Mouse (Mus musculus): Measurements from ENCODE around the gene Cdc42ep5. TPM values are rescaled to one million over a fixed set of nuclear protein-coding genes. Genes with fewer than 3 reads are reported as not detected.

Gene Cdc42ep5
- total RNA-seq (2023): not detected

DNA sequence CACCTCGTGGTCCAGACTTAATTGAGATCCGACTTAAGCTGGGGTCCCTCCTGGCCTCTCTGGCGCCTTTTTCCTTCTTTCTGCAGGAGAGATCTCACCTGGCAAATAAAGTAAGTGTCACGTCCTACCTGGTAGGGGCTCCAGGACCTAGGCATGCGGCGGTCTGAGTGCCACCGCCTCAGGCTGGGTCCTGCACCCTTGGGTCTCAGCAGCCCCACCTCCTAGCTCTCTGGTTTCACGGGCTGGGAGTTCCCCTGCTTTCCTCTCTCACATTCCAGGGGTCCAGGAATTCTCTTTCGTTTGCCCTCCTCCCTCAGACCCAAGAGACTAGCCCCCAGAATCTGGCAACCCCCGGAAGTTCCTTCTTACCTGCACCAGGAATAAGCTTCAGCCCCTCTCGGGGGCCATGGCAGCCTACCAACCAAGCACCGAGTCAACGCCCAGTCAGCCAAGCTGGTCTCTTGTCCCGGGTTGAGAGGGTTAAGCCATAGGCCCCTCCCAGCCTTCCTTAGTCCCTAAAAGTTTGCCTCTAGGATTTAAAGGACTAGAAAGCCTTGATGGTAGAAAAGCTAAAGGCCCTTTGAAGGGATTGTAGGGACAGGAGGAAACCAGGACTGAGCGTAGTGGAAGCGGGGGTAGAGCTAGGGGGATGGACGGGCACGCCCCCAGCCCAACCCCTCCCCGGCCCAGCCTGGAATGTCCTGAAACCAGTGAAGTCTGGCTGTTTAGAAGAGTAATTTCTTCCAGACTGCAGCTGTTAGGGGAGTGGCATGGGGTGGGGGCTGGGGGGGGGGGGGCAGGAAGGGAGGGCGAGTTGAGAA, at the start of gene Cdc42ep5:
Cdc42ep5 (minus strand) TSS at position 771 of the 821 bp plus-strand sequence.

DNA sequence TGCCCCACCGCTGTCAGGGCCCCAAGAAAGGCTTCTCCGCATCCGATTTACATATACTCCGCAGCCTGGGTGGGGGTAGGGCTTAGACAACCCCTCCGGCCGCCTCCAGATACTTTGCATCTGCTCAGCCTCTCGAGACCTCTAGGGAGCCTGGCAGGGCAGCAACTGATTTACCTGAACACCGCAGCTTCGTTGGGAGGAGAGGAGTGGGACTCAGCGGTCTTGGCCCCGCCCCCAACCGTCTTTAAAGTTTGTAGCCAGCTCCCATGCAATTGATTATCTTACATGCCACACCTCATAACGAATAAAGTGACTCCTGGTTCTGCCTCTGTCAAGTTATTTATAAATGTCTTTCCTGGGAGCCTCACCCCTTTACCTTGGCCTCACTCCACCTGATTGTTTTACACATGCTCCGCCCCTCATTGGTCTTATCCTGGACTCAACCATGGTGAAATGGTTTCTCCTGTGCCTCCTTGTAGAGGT, 14.6 kb downstream of the Cdc42ep5 start, which contains the start of gene Leng9:
Leng9 (minus strand) TSS at position 316 of the 483 bp plus-strand sequence.

DNA sequence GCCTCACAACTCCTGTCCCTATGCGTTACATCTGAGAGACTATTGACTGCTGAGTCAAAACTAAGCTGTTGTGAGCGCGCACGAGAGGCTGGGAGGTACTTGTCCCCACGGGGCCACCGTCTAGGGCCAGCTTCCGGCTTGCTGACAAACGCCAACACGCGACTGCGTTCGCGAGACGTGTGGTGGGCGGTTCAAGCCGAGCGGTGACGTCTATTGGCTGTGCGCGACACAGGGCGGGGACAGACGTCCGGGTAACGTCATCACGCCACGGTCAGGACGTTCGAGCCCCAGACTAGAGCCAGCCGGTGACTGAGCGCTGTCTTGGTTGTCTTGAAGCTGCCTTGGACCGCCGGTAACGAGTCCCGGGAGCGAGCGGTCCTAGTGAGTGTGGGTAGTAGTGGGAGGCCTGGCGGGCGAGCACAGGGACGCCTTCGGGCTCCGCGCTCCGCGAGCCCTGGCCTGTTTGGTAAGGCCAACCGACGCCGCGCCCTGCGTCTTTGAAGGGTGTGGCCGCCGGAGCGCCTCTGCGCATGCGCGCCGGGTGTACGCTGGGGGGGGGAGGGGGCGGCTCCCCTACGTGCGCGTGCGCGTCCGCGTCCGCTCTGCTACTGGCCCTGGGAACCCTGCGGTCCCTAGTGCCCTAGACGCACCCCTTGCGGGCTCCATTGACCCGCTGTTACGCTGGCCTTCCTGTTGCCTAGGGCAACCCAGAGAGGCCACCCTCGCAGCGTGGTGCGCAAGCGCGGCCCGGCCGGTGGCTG, 27.7 kb downstream of the Cdc42ep5 start, which contains the start of gene Leng8:
Leng8 (plus strand) TSS at position 269 of the 761 bp plus-strand sequence.

DNA sequence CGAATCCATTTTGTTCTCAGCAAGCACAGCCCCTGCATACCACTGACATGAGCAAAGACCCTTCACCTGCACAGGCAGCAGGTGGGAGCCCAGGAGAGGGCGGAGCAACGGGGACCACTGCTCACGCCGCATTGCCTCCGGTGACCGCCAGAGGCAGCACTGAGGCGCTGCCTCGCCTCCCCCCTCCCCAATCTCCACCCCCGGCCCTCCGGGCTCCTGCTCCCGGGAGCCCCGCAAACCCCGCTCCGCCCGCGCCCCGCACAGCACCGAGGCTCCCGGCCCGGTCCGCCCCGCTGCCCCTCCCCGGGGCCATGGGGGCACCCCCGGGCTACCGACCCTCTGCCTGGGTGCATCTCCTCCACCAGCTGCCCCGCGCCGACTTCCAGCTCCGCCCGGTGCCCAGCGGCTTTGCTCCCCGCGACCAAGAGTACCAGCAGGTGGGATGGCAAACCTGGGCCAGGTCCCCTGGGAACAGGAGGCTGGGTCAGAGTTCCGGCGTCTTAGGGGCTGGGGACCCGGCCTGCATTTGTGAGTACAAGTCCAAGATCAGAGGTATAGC, 45.2 kb downstream of the Cdc42ep5 start, which contains the start of gene Ttyh1:
Ttyh1 (plus strand) TSS at position 65 of the 559 bp plus-strand sequence.

Other genes starting within 250 kb of the Cdc42ep5 start
- 0.43 TPM for gene Lilra6, start 249.4 kb downstream of the Cdc42ep5 start, total RNA-seq (2023)
- 10.1 TPM for gene Lair1, start 101.7 kb downstream of the Cdc42ep5 start, total RNA-seq (2023)
- 0.34 TPM for gene Ttyh1, start 45.5 kb downstream of the Cdc42ep5 start, total RNA-seq (2023)
- gene Leng8, start 27.8 kb downstream of the Cdc42ep5 start, total RNA-seq (2023): 392 TPM
- gene Leng9, start 14.5 kb downstream of the Cdc42ep5 start, total RNA-seq (2023): 12.2 TPM
- 0.55 TPM for gene Lilra5, start 72.9 kb upstream of the Cdc42ep5 start, total RNA-seq (2023)
- gene Ncr1, start 172.9 kb upstream of the Cdc42ep5 start, total RNA-seq (2023): 2.9 TPM
- not detected for gene Gp6, start 232.9 kb upstream of the Cdc42ep5 start, total RNA-seq (2023)